Mouse (Mus musculus): ENCODE measurements around the gene St6galnac3. TPM values are rescaled to one million over a fixed set of nuclear protein-coding genes. Genes with fewer than 3 reads are reported as not detected.

St6galnac3 gene
- polyA plus RNA-seq, 1 experiment from 2014 or later = 23.7 TPM

- H3K4me2 ChIP-seq (ENCODE audit: low read length) = no peak overlapping the region
- no peaks in the 10 kb centered on the region for H3K27me3 ChIP-seq (ENCODE audit: control insufficient read depth, insufficient read depth, low read length)
- H3K9me3 ChIP-seq (ENCODE audit: control insufficient read depth, low read length) = no peaks in the 10 kb centered on the region
- H3K27ac ChIP-seq (replicated peaks in 1 of 2; ENCODE audit: control insufficient read depth in 1 of 2, insufficient read depth in 1 of 2, low read depth in 2 of 2, low read length in 2 of 2) = no peak overlapping the region
- 84% methylated on average over 6 of the region's 6 CpGs for WGBS
- ATAC-seq (ENCODE audit: insufficient number of reproducible peaks, insufficient read depth, low FRiP score, low read depth) = no peak
- no peaks in the 10 kb centered on the region for H3K4me1 ChIP-seq (ENCODE audit: control insufficient read depth in 2 of 2, insufficient read depth in 2 of 2, low read length in 2 of 2)
- no peaks in the 10 kb centered on the region for H3K36me3 ChIP-seq (ENCODE audit: control insufficient read depth, insufficient read depth, low read length)
- H3K9ac ChIP-seq (ENCODE audit: low read length) = no peak overlapping the region
- no peak overlapping the region for H3K4me3 ChIP-seq (ENCODE audit: control insufficient read depth in 1 of 2, insufficient read depth in 1 of 2, low read depth in 1 of 2, low read length in 2 of 2)
Measured at GRCm38 (mm10) chr3:153408361-153408760, 316.6 kb downstream of the St6galnac3 start.

DNA sequence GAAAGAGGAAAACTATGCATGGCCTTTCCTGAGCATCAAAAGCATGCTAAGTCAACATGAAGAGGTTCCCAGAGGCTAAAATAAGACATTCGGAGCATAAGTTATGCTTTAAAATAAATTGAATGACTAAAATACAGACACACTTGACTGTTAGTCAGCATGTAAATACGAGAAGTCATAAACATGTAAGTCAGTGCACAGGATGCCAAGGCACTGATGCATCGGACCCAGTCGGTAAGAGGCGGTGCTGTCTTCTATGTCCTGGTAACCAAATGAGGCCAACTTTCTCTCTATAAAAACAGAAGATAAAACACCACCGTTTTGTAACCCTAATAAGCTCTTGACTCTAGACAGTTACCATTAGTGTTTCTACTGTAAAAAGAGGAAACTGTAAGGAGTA is 317.3 kb downstream of the St6galnac3 start:
- no peak for ATAC-seq (ENCODE audit: insufficient number of reproducible peaks, insufficient read depth, low FRiP score, low read depth)
- Histone ChIP-seq H3K9ac (ENCODE audit: low read length) (no peak overlapping the region), H3K27ac (replicated peaks in 1 of 2; ENCODE audit: control insufficient read depth in 1 of 2, insufficient read depth in 1 of 2, low read depth in 2 of 2, low read length in 2 of 2) (no peak overlapping the region), H3K4me2 (ENCODE audit: low read length) (no peak overlapping the region), H3K36me3 (ENCODE audit: control insufficient read depth, insufficient read depth, low read length) (no peaks in the 10 kb centered on the region), H3K27me3 (ENCODE audit: control insufficient read depth, insufficient read depth, low read length) (no peaks in the 10 kb centered on the region), H3K4me1 (ENCODE audit: control insufficient read depth in 2 of 2, insufficient read depth in 2 of 2, low read length in 2 of 2) (no peaks in the 10 kb centered on the region), H3K4me3 (ENCODE audit: control insufficient read depth in 1 of 2, insufficient read depth in 1 of 2, low read depth in 1 of 2, low read length in 2 of 2) (no peak overlapping the region), H3K9me3 (ENCODE audit: control insufficient read depth, low read length) (no peaks in the 10 kb centered on the region)
- WGBS = 90% methylated on average over 6 of the region's 6 CpGs

GRCm38 (mm10) chr3:153406858-153407257 is 318.1 kb downstream of the St6galnac3 start:
- Histone ChIP-seq H3K36me3 (ENCODE audit: control insufficient read depth, insufficient read depth, low read length) (no peaks in the 10 kb centered on the region), H3K9me3 (ENCODE audit: control insufficient read depth, low read length) (no peaks in the 10 kb centered on the region), H3K4me2 (ENCODE audit: low read length) (no peak overlapping the region), H3K27ac (replicated peaks in 1 of 2; ENCODE audit: control insufficient read depth in 1 of 2, insufficient read depth in 1 of 2, low read depth in 2 of 2, low read length in 2 of 2) (no peak overlapping the region), H3K4me3 (ENCODE audit: control insufficient read depth in 1 of 2, insufficient read depth in 1 of 2, low read depth in 1 of 2, low read length in 2 of 2) (no peak overlapping the region), H3K27me3 (ENCODE audit: control insufficient read depth, insufficient read depth, low read length) (no peaks in the 10 kb centered on the region), H3K9ac (ENCODE audit: low read length) (no peak overlapping the region), H3K4me1 (ENCODE audit: control insufficient read depth in 2 of 2, insufficient read depth in 2 of 2, low read length in 2 of 2) (no peaks in the 10 kb centered on the region)
- ATAC-seq (ENCODE audit: insufficient number of reproducible peaks, insufficient read depth, low FRiP score, low read depth) = no peak
- 75% methylated on average over 1 of the region's 1 CpGs for WGBS

DNA sequence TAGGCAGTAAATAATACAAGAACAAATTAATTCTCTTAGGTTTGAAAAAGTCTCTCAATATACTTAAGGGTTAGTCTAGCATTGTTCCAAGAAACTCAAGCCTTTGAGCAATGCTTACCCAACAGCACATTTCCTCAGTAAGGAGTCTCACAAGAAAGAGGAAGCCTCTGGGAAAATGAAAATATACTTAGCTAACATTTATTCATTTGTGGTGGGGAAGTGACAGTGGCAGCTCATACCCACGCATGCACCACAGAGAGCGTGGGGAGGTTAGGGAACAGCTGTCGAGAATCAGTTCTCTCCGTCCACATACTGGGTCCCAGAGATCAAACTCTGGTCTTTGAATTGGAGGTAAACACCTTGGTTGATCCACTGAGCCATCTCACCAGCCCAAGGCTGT is 318.8 kb downstream of the St6galnac3 start:
- Histone ChIP-seq H3K27me3 (ENCODE audit: control insufficient read depth, insufficient read depth, low read length) (no peaks in the 10 kb centered on the region), H3K27ac (replicated peaks in 1 of 2; ENCODE audit: control insufficient read depth in 1 of 2, insufficient read depth in 1 of 2, low read depth in 2 of 2, low read length in 2 of 2) (no peak overlapping the region), H3K4me2 (ENCODE audit: low read length) (no peak overlapping the region), H3K4me3 (ENCODE audit: control insufficient read depth in 1 of 2, insufficient read depth in 1 of 2, low read depth in 1 of 2, low read length in 2 of 2) (no peak overlapping the region), H3K9ac (ENCODE audit: low read length) (no peak overlapping the region), H3K4me1 (ENCODE audit: control insufficient read depth in 2 of 2, insufficient read depth in 2 of 2, low read length in 2 of 2) (no peaks in the 10 kb centered on the region), H3K36me3 (ENCODE audit: control insufficient read depth, insufficient read depth, low read length) (no peaks in the 10 kb centered on the region), H3K9me3 (ENCODE audit: control insufficient read depth, low read length) (no peaks in the 10 kb centered on the region)
- WGBS = 87% methylated on average over 4 of the region's 4 CpGs
- ATAC-seq (ENCODE audit: insufficient number of reproducible peaks, insufficient read depth, low FRiP score, low read depth) = no peak

- no peak for ATAC-seq (ENCODE audit: insufficient number of reproducible peaks, insufficient read depth, low FRiP score, low read depth)
- no peak overlapping the region for H3K4me3 ChIP-seq (ENCODE audit: control insufficient read depth in 1 of 2, insufficient read depth in 1 of 2, low read depth in 1 of 2, low read length in 2 of 2)
- H3K9ac ChIP-seq (ENCODE audit: low read length) = no peak overlapping the region
- no peaks in the 10 kb centered on the region for H3K36me3 ChIP-seq (ENCODE audit: control insufficient read depth, insufficient read depth, low read length)
- no peaks in the 10 kb centered on the region for H3K4me1 ChIP-seq (ENCODE audit: control insufficient read depth in 2 of 2, insufficient read depth in 2 of 2, low read length in 2 of 2)
- no peak overlapping the region for H3K27ac ChIP-seq (replicated peaks in 1 of 2; ENCODE audit: control insufficient read depth in 1 of 2, insufficient read depth in 1 of 2, low read depth in 2 of 2, low read length in 2 of 2)
- whole genome bisulfite sequencing = 89% methylated on average over 10 of the region's 10 CpGs
- H3K9me3 ChIP-seq (ENCODE audit: control insufficient read depth, low read length) = no peaks in the 10 kb centered on the region
- no peak overlapping the region for H3K4me2 ChIP-seq (ENCODE audit: low read length)
- no peaks in the 10 kb centered on the region for H3K27me3 ChIP-seq (ENCODE audit: control insufficient read depth, insufficient read depth, low read length)
Measured at GRCm38 (mm10) chr3:153405643-153406042, 319.3 kb downstream of the St6galnac3 start.

DNA sequence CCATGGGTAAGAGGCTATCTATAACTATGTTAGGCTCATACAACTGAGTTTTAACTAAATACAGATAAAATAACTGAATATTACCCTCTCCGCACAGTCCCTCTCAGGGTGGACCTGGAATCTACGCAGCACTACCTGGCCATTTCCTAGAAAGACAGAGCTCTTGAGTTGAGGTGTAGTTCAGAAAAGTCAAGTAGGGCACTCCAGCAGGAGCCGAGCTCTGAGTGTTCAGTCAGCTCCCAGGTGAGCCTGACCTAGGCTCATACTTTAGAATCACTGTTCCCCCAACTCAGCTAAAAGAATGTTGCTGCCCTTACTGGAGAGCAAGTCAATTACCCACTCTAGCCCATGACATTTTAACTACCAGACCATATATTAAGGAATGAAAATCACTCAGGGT is 324.7 kb downstream of the St6galnac3 start:
- no peak overlapping the region for H3K27ac ChIP-seq (replicated peaks in 1 of 2; ENCODE audit: control insufficient read depth in 1 of 2, insufficient read depth in 1 of 2, low read depth in 2 of 2, low read length in 2 of 2)
- 79% methylated on average over 3 of the region's 3 CpGs for WGBS
- H3K4me3 ChIP-seq (ENCODE audit: control insufficient read depth in 1 of 2, insufficient read depth in 1 of 2, low read depth in 1 of 2, low read length in 2 of 2) = no peak overlapping the region
- no peaks in the 10 kb centered on the region for H3K9me3 ChIP-seq (ENCODE audit: control insufficient read depth, low read length)
- H3K4me1 ChIP-seq (ENCODE audit: control insufficient read depth in 2 of 2, insufficient read depth in 2 of 2, low read length in 2 of 2) = peaks cover 0 to 5% of the 10 kb centered on the region in 2 experiments; a peak in 1 of 4 replicates
- no peak overlapping the region for H3K9ac ChIP-seq (ENCODE audit: low read length)
- H3K4me2 ChIP-seq (ENCODE audit: low read length) = no peak overlapping the region
- no peaks in the 10 kb centered on the region for H3K27me3 ChIP-seq (ENCODE audit: control insufficient read depth, insufficient read depth, low read length)
- no peak for ATAC-seq (ENCODE audit: insufficient number of reproducible peaks, insufficient read depth, low FRiP score, low read depth)
- H3K36me3 ChIP-seq (ENCODE audit: control insufficient read depth, insufficient read depth, low read length) = no peaks in the 10 kb centered on the region

DNA sequence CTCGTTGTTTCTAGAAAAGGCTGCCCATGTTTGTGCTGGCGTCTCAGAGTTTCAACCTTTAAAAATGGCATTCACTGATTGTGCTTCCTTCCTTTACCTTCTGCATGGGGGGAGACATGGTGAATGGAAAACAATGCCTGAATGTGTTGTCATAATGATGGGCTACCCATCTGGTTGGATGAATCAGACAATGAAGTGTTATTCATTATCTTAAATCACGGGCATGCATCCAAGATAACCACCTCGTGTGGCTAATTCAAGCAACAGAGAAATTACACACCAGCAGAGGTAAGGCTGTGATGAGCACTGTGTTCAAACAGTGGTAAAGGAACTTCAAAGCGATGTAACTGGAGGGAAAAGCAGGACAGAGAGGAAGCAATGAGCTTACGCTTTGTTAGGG is 325.4 kb downstream of the St6galnac3 start:
- no peak for ATAC-seq (ENCODE audit: insufficient number of reproducible peaks, insufficient read depth, low FRiP score, low read depth)
- H3K4me3 ChIP-seq (ENCODE audit: control insufficient read depth in 1 of 2, insufficient read depth in 1 of 2, low read depth in 1 of 2, low read length in 2 of 2) = no peak overlapping the region
- no peak overlapping the region for H3K9ac ChIP-seq (ENCODE audit: low read length)
- no peaks in the 10 kb centered on the region for H3K36me3 ChIP-seq (ENCODE audit: control insufficient read depth, insufficient read depth, low read length)
- H3K4me1 ChIP-seq (ENCODE audit: control insufficient read depth in 2 of 2, insufficient read depth in 2 of 2, low read length in 2 of 2) = peaks cover 0 to 5% of the 10 kb centered on the region in 2 experiments; a peak in 1 of 4 replicates
- H3K9me3 ChIP-seq (ENCODE audit: control insufficient read depth, low read length) = no peaks in the 10 kb centered on the region
- H3K27me3 ChIP-seq (ENCODE audit: control insufficient read depth, insufficient read depth, low read length) = no peaks in the 10 kb centered on the region
- 61% methylated on average over 6 of the region's 6 CpGs for WGBS
- H3K4me2 ChIP-seq (ENCODE audit: low read length) = no peak overlapping the region
- no peak overlapping the region for H3K27ac ChIP-seq (replicated peaks in 1 of 2; ENCODE audit: control insufficient read depth in 1 of 2, insufficient read depth in 1 of 2, low read depth in 2 of 2, low read length in 2 of 2)

DNA sequence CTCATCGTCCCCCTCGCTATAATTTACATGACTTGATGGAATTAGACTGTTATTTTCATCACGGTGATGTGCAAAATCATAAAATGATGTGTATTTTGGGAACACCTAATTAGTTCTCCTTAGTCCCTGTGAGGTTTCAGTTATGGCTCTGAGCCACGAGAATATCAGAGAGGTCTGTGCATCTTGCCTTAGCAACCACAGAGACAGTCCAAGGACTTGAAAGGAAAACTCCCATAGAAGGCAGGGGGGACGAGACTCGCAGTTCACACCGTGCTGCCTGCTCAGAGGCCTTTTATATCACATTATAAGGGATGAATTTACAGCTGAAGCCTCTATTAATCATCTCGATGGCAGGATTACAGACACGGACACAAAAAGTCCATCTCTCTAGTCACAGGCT is 327.2 kb downstream of the St6galnac3 start:
- H3K36me3 ChIP-seq (ENCODE audit: control insufficient read depth, insufficient read depth, low read length) = no peaks in the 10 kb centered on the region
- H3K27me3 ChIP-seq (ENCODE audit: control insufficient read depth, insufficient read depth, low read length) = no peaks in the 10 kb centered on the region
- no peak for ATAC-seq (ENCODE audit: insufficient number of reproducible peaks, insufficient read depth, low FRiP score, low read depth)
- no peak overlapping the region for H3K9ac ChIP-seq (ENCODE audit: low read length)
- 87% methylated on average over 9 of the region's 9 CpGs for WGBS
- H3K4me1 ChIP-seq (ENCODE audit: control insufficient read depth in 2 of 2, insufficient read depth in 2 of 2, low read length in 2 of 2) = peaks cover 0 to 5% of the 10 kb centered on the region in 2 experiments; a peak in 1 of 4 replicates
- no peak overlapping the region for H3K4me3 ChIP-seq (ENCODE audit: control insufficient read depth in 1 of 2, insufficient read depth in 1 of 2, low read depth in 1 of 2, low read length in 2 of 2)
- no peaks in the 10 kb centered on the region; the same call in 1 of the 2 replicates for H3K9me3 ChIP-seq (ENCODE audit: control insufficient read depth, low read length)
- H3K4me2 ChIP-seq (ENCODE audit: low read length) = no peak overlapping the region
- H3K27ac ChIP-seq (replicated peaks in 1 of 2; ENCODE audit: control insufficient read depth in 1 of 2, insufficient read depth in 1 of 2, low read depth in 2 of 2, low read length in 2 of 2) = no peak overlapping the region

Data from heart, embryonic 14.5 days (tissue).